ENCODE assay signal across 1 mouse cellular context in the genomic region with DNA sequence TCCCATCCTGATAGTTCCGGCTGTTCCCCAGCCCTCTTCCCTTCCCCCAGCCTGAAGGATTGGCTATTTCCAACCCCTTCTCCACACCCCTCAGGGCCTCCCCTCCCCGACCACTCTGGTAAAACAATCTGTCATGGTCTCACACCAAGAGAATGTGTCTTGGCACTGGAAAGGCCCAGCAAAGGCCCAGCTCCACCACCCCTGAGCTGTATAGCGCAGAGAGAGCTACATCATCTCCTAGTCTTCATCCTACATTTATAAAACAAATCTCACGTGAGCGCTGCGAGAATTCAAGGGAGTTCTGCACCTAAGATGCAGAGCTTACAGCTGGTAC.
TF ChIP-seq lines count a peak whose summit lies in the region.

No protein-coding gene starts in this region.

TF ChIP-seq in CH12.LX, 34 proteins besides CTCF, POLR2A, EP300 and RAD21:
- TF ChIP-seq CHD1 (IDR thresholded peaks at IDR 0.05; ENCODE audit: low read depth, low read length) (no peak), POLR2AphosphoS2 (IDR thresholded peaks at IDR 0.05; ENCODE audit: low read depth, low read length) (no peak), PAX5 (IDR thresholded peaks at IDR 0.05; ENCODE audit: low read length) (no peak), NELFE (IDR thresholded peaks at IDR 0.05; ENCODE audit: low read depth, low read length) (no peak), GABPA (IDR thresholded peaks at IDR 0.05; ENCODE audit: insufficient replicate concordance, low read depth, low read length) (no peak), UBTF (IDR thresholded peaks at IDR 0.05; ENCODE audit: low read depth, low read length) (no peak), SMC3 (IDR thresholded peaks at IDR 0.05; ENCODE audit: low read depth, low read length) (no peak), TCF12 (IDR thresholded peaks at IDR 0.05; ENCODE audit: low read depth, low read length) (no peak), ZMIZ1 (IDR thresholded peaks at IDR 0.05; ENCODE audit: low read depth, low read length) (no peak)
TF ChIP-seq in CH12.LX: peak in this region for 0.
